Mouse (Mus musculus): ENCODE data around the gene Slc38a8. TPM values are rescaled to one million over a fixed set of nuclear protein-coding genes. Genes with fewer than 3 reads are reported as not detected.

The Slc38a8 gene
- polyA plus RNA-seq, 1 experiment = not detected

- Histone ChIP-seq H3K36me3 (replicated peaks; ENCODE audit: low read length) (peaks cover 36% of the 10 kb centered on the region), H3K9me3 (no peaks in the 10 kb centered on the region), H3K27me3 (replicated peaks) (peaks cover 43% of the 10 kb centered on the region), H3K4me1 (peaks cover 61% of the 10 kb centered on the region), H3K4me3 (replicated peaks) (peak overlapping the region; percentile 17)
- no peak for TF ChIP-seq GATA1 (IDR thresholded peaks at IDR 0.05; ENCODE audit: borderline replicate concordance, low read length)
- TF ChIP-seq FLI1 (IDR thresholded peaks at IDR 0.05; ENCODE audit: low read length) = no peak
Observed at GRCm38 (mm10) chr8:119440952-119441270, 60.6 kb downstream of the Slc38a8 start.

- peaks cover 31% of the 10 kb centered on the region for H3K36me3 ChIP-seq (replicated peaks; ENCODE audit: low read length)
Observed at GRCm38 (mm10) chr8:119440250-119440951, 61.1 kb downstream of the Slc38a8 start.

GRCm38 (mm10) chr8:119439893-119440249, 61.6 kb downstream of the Slc38a8 start:
- peaks cover 64% of the 10 kb centered on the region for H3K4me1 ChIP-seq
- peak overlapping the region; percentile 4 for H3K4me3 ChIP-seq (replicated peaks)
- no peaks in the 10 kb centered on the region for H3K9me3 ChIP-seq
- H3K36me3 ChIP-seq (replicated peaks; ENCODE audit: low read length) = peaks cover 26% of the 10 kb centered on the region
- H3K27me3 ChIP-seq (replicated peaks) = peaks cover 40% of the 10 kb centered on the region
- TF ChIP-seq FLI1 (IDR thresholded peaks at IDR 0.05; ENCODE audit: low read length) = no peak
- TF ChIP-seq GATA1 (IDR thresholded peaks at IDR 0.05; ENCODE audit: borderline replicate concordance, low read length) = no peak

More at GRCm38 (mm10) chr8:119440250-119440951, 61.1 kb downstream of the Slc38a8 start:
- no peaks in the 10 kb centered on the region for H3K9me3 ChIP-seq
- H3K4me1 ChIP-seq = peaks cover 64% of the 10 kb centered on the region
- TF ChIP-seq GATA1 (IDR thresholded peaks at IDR 0.05; ENCODE audit: borderline replicate concordance, low read length) = no peak
- no peak for TF ChIP-seq FLI1 (IDR thresholded peaks at IDR 0.05; ENCODE audit: low read length)
- peak overlapping the region; percentile 51 for H3K4me3 ChIP-seq (replicated peaks)
- peaks cover 40% of the 10 kb centered on the region for H3K27me3 ChIP-seq (replicated peaks)

GRCm38 (mm10) chr8:119439424-119439823, 62.1 kb downstream of the Slc38a8 start:
- Histone ChIP-seq H3K4me3 (replicated peaks) (no peak overlapping the region), H3K9me3 (no peaks in the 10 kb centered on the region), H3K27me3 (replicated peaks) (peaks cover 40% of the 10 kb centered on the region), H3K4me1 (peaks cover 61% of the 10 kb centered on the region), H3K36me3 (replicated peaks; ENCODE audit: low read length) (peaks cover 21% of the 10 kb centered on the region)
- TF ChIP-seq FLI1 (IDR thresholded peaks at IDR 0.05; ENCODE audit: low read length) (no peak), GATA1 (IDR thresholded peaks at IDR 0.05; ENCODE audit: borderline replicate concordance, low read length) (no peak)

GRCm38 (mm10) chr8:119438876-119439275, 62.6 kb downstream of the Slc38a8 start:
- TF ChIP-seq GATA1 (IDR thresholded peaks at IDR 0.05; ENCODE audit: borderline replicate concordance, low read length) = no peak
- TF ChIP-seq FLI1 (IDR thresholded peaks at IDR 0.05; ENCODE audit: low read length) = no peak
- H3K4me1 ChIP-seq = peaks cover 61% of the 10 kb centered on the region
- H3K4me3 ChIP-seq (replicated peaks) = peak overlapping the region; percentile 53
- peaks cover 18% of the 10 kb centered on the region for H3K36me3 ChIP-seq (replicated peaks; ENCODE audit: low read length)
- H3K27me3 ChIP-seq (replicated peaks) = peaks cover 43% of the 10 kb centered on the region
- no peaks in the 10 kb centered on the region for H3K9me3 ChIP-seq

GRCm38 (mm10) chr8:119437506-119437905, 64.0 kb downstream of the Slc38a8 start:
- Histone ChIP-seq H3K4me3 (replicated peaks) (peak overlapping the region; percentile 89), H3K4me1 (peaks cover 61% of the 10 kb centered on the region), H3K9me3 (no peaks in the 10 kb centered on the region), H3K36me3 (replicated peaks; ENCODE audit: low read length) (peaks cover 9% of the 10 kb centered on the region), H3K27me3 (replicated peaks) (peaks cover 45% of the 10 kb centered on the region)
- no peak for TF ChIP-seq FLI1 (IDR thresholded peaks at IDR 0.05; ENCODE audit: low read length)
- no peak for TF ChIP-seq GATA1 (IDR thresholded peaks at IDR 0.05; ENCODE audit: borderline replicate concordance, low read length)

- Histone ChIP-seq H3K4me3 (replicated peaks) (peak overlapping the region; percentile 89), H3K9me3 (no peaks in the 10 kb centered on the region), H3K4me1 (peaks cover 57% of the 10 kb centered on the region), H3K27me3 (replicated peaks) (peaks cover 45% of the 10 kb centered on the region), H3K36me3 (replicated peaks; ENCODE audit: low read length) (peaks cover 3% of the 10 kb centered on the region)
- TF ChIP-seq FLI1 (IDR thresholded peaks at IDR 0.05; ENCODE audit: low read length) = no peak
- TF ChIP-seq GATA1 (IDR thresholded peaks at IDR 0.05; ENCODE audit: borderline replicate concordance, low read length) = no peak
Observed at GRCm38 (mm10) chr8:119436933-119437332, 64.6 kb downstream of the Slc38a8 start.

- Histone ChIP-seq H3K9me3 (no peaks in the 10 kb centered on the region), H3K27me3 (replicated peaks) (peaks cover 45% of the 10 kb centered on the region), H3K36me3 (replicated peaks; ENCODE audit: low read length) (no peaks in the 10 kb centered on the region), H3K4me3 (replicated peaks) (peak overlapping the region; percentile 89), H3K4me1 (peaks cover 55% of the 10 kb centered on the region)
- no peak for TF ChIP-seq FLI1 (IDR thresholded peaks at IDR 0.05; ENCODE audit: low read length)
- TF ChIP-seq GATA1 (IDR thresholded peaks at IDR 0.05; ENCODE audit: borderline replicate concordance, low read length) = no peak
Observed at GRCm38 (mm10) chr8:119436331-119436730, 65.2 kb downstream of the Slc38a8 start.

GRCm38 (mm10) chr8:119435527-119435926, 66.0 kb downstream of the Slc38a8 start:
- H3K36me3 ChIP-seq (replicated peaks; ENCODE audit: low read length) = no peaks in the 10 kb centered on the region
- H3K27me3 ChIP-seq (replicated peaks) = peaks cover 53% of the 10 kb centered on the region
- peaks cover 51% of the 10 kb centered on the region for H3K4me1 ChIP-seq
- no peaks in the 10 kb centered on the region for H3K9me3 ChIP-seq
- H3K4me3 ChIP-seq (replicated peaks) = no peak overlapping the region
- TF ChIP-seq FLI1 (IDR thresholded peaks at IDR 0.05; ENCODE audit: low read length) = no peak
- TF ChIP-seq GATA1 (IDR thresholded peaks at IDR 0.05; ENCODE audit: borderline replicate concordance, low read length) = no peak

GRCm38 (mm10) chr8:119434569-119434968, 66.9 kb downstream of the Slc38a8 start:
- Histone ChIP-seq H3K36me3 (replicated peaks; ENCODE audit: low read length) (no peaks in the 10 kb centered on the region), H3K27me3 (replicated peaks) (peaks cover 58% of the 10 kb centered on the region), H3K4me3 (replicated peaks) (no peak overlapping the region), H3K9me3 (no peaks in the 10 kb centered on the region), H3K4me1 (peaks cover 43% of the 10 kb centered on the region)
- TF ChIP-seq GATA1 (IDR thresholded peaks at IDR 0.05; ENCODE audit: borderline replicate concordance, low read length) = no peak

Measured in megakaryocyte, embryonic 14.5 days (primary cell).